In the genomic region with DNA sequence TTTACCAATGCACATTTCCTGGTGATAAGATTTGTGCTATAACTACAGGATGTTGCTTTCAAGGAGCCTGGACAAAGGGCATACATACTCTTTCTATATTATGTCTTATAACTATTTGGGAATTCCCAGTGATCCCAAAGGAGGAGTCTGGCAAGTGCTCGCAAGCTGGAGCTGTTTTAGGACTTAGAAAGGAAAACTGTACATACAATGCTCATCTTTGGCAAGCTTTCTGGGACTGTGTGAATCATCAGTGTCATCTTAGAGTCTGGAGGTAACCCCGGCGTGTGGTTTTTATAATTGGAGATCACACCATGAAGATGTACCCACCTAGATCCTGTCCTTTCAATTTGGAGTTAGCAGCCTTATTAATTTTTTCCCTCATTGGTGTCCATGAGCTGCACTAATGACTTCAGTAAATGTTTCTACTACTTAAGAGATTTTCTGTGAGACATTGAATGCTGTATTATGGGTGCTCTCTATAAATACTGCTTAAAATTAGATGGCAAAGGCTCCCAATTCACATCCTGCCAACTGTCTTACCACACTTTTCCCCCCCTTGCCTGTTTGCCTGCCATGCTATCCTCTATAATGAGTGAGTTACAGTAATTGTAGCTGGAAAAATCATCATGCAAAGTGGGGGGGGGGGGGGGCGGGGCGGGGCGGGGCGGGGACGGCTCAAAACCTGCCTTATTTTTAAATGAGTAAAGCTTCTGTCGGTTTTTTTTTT, we compare ENCODE assay signal across 8 mouse cellular contexts.
DNase-seq lines count a peak whose midpoint lies in the region; ATAC-seq and TF ChIP-seq lines count a peak whose summit lies in the region.

No protein-coding gene starts in this region.

- WGBS in heart, embryonic 12.5 days: 28% methylated on average over 9 of the region's 9 CpGs
- WGBS in hindbrain, embryonic 12.5 days: 26% methylated on average over 9 of the region's 9 CpGs
- 53% methylated on average over 5 of the region's 9 CpGs for whole genome bisulfite sequencing in midbrain, embryonic 11.5 days

- no peaks in the 10 kb centered on the region for H3K36me3 ChIP-seq in heart, embryonic 12.5 days
- H3K36me3 ChIP-seq in MEL (ENCODE audit: control insufficient read depth in 1 of 2, insufficient read depth in 2 of 2, low read length in 2 of 2): peaks cover 0 to 4% of the 10 kb centered on the region in 2 experiments; a peak in 2 of 4 replicates
- no peaks in the 10 kb centered on the region for H3K36me3 ChIP-seq in hindbrain, embryonic 12.5 days
- H3K36me3 ChIP-seq in midbrain, embryonic 11.5 days (ENCODE audit: control insufficient read depth, insufficient read depth, low read length): no peaks in the 10 kb centered on the region

- no peaks in the 10 kb centered on the region for H3K79me2 ChIP-seq in MEL (ENCODE audit: control insufficient read depth, insufficient read depth, low read length, poor library complexity)

- no peak overlapping the region for H3K27ac ChIP-seq in heart, embryonic 12.5 days (ENCODE audit: poor library complexity, severe bottlenecking)
- no peak overlapping the region for H3K27ac ChIP-seq in MEL (ENCODE audit: control insufficient read depth, low read depth, low read length)
- H3K27ac ChIP-seq in hindbrain, embryonic 12.5 days: no peak overlapping the region
- no peak overlapping the region for H3K27ac ChIP-seq in midbrain, embryonic 11.5 days (ENCODE audit: low read depth, low read length)

- no peak for ATAC-seq in heart, embryonic 12.5 days (ENCODE audit: insufficient number of reproducible peaks, low FRiP score)
- 0 out of 2 replicates have a peak, but pooled peaks have one; percentile 39 for ATAC-seq in hindbrain, embryonic 12.5 days (ENCODE audit: low FRiP score)
- 0 out of 2 replicates have a peak, but pooled peaks have one; percentile 3 for ATAC-seq in midbrain, embryonic 11.5 days (ENCODE audit: low FRiP score)

- H3K27me3 ChIP-seq in heart, embryonic 12.5 days (replicated peaks): no peaks in the 10 kb centered on the region
- no peaks in the 10 kb centered on the region for H3K27me3 ChIP-seq in MEL (ENCODE audit: control insufficient read depth in 1 of 2, insufficient read depth in 2 of 2, low read length in 2 of 2)
- no peaks in the 10 kb centered on the region for H3K27me3 ChIP-seq in hindbrain, embryonic 12.5 days
- H3K27me3 ChIP-seq in midbrain, embryonic 11.5 days (ENCODE audit: control insufficient read depth, insufficient read depth, low read length): no peaks in the 10 kb centered on the region

- TF ChIP-seq POLR2A in MEL (IDR thresholded peaks at IDR 0.05; ENCODE audit: control insufficient read depth in 1 of 2, insufficient read depth in 1 of 2, low read depth in 1 of 2, low read length in 2 of 2, poor library complexity in 1 of 2): no peak

- H3K4me2 ChIP-seq in heart, embryonic 12.5 days: peak overlapping the region; percentile 77
- H3K4me2 ChIP-seq in hindbrain, embryonic 12.5 days (replicated peaks): peak overlapping the region; percentile 56
- H3K4me2 ChIP-seq in midbrain, embryonic 11.5 days: peak overlapping the region; percentile 58

- no peak for TF ChIP-seq RAD21 in MEL (IDR thresholded peaks at IDR 0.05; ENCODE audit: low read depth, low read length)

- H3K9me3 ChIP-seq in heart, embryonic 12.5 days (replicated peaks): no peaks in the 10 kb centered on the region
- H3K9me3 ChIP-seq in MEL (replicated peaks; ENCODE audit: insufficient read depth, low read length): no peaks in the 10 kb centered on the region
- H3K9me3 ChIP-seq in hindbrain, embryonic 12.5 days (replicated peaks): no peaks in the 10 kb centered on the region
- no peaks in the 10 kb centered on the region for H3K9me3 ChIP-seq in midbrain, embryonic 11.5 days (ENCODE audit: control insufficient read depth, low read length)

- no peak for TF ChIP-seq CTCF in MEL (IDR thresholded peaks at IDR 0.05 in 2 of 3, conservative IDR thresholded peaks at IDR 0.05 in 1 of 3; ENCODE audit: control insufficient read depth in 1 of 3, insufficient read depth in 1 of 3, low read depth in 2 of 3, low read length in 3 of 3, poor library complexity in 1 of 3, severe bottlenecking in 1 of 3)

- no peak for DNase-seq in heart, adult 8-10 months (ENCODE audit: low spot score)
- peak; percentile 23 for DNase-seq in MEL (ENCODE audit: low read depth, low spot score)
- DNase-seq in midbrain, embryonic 11.5 days (ENCODE audit: low spot score, missing footprints): peak; percentile 86
- DNase-seq in urinary bladder, postnatal 36 days (ENCODE audit: low spot score in 2 of 2): no peak
- DNase-seq in adrenal gland, adult 2 months: no peak
- DNase-seq in lung, postnatal 36 days: no peak

- peaks cover 5% of the 10 kb centered on the region; the same call in 1 of the 2 replicates for H3K4me1 ChIP-seq in heart, embryonic 12.5 days (replicated peaks)
- H3K4me1 ChIP-seq in MEL (ENCODE audit: control insufficient read depth in 1 of 2, insufficient read depth in 2 of 2, low read length in 2 of 2): peaks cover 0 to 8% of the 10 kb centered on the region in 2 experiments; a peak in 2 of 4 replicates
- H3K4me1 ChIP-seq in hindbrain, embryonic 12.5 days: no peaks in the 10 kb centered on the region
- no peaks in the 10 kb centered on the region; the same call in 1 of the 2 replicates for H3K4me1 ChIP-seq in midbrain, embryonic 11.5 days (ENCODE audit: control insufficient read depth, insufficient read depth, low read length)

- H3K9ac ChIP-seq in heart, embryonic 12.5 days: peak overlapping the region; percentile 56
- H3K9ac ChIP-seq in MEL (ENCODE audit: control insufficient read depth, low read depth, low read length, poor library complexity, severe bottlenecking): peak overlapping the region; percentile 23; the same call in 1 of the 2 replicates
- no peak overlapping the region for H3K9ac ChIP-seq in hindbrain, embryonic 12.5 days
- H3K9ac ChIP-seq in midbrain, embryonic 11.5 days (ENCODE audit: low read length): peak overlapping the region; percentile 54

- TF ChIP-seq EP300 in MEL (IDR thresholded peaks at IDR 0.05; ENCODE audit: low read depth in 1 of 2, low read length in 2 of 2): no peak

- H3K4me3 ChIP-seq in heart, embryonic 12.5 days: peak overlapping the region; percentile 53
- H3K4me3 ChIP-seq in MEL (ENCODE audit: control insufficient read depth in 1 of 2, insufficient read depth in 1 of 2, low read depth in 2 of 2, low read length in 2 of 2): peak overlapping the region; percentile 68 to 82; a peak in 3 of 4 replicates
- peak overlapping the region; percentile 26 for H3K4me3 ChIP-seq in hindbrain, embryonic 12.5 days
- peak overlapping the region; percentile 36 for H3K4me3 ChIP-seq in midbrain, embryonic 11.5 days (ENCODE audit: low read depth, low read length)

TF ChIP-seq in MEL, 35 proteins besides CTCF, POLR2A, EP300 and RAD21:
- TF ChIP-seq UBTF (IDR thresholded peaks at IDR 0.05; ENCODE audit: borderline replicate concordance, insufficient read depth, low read depth, low read length) (no peak), USF2 (IDR thresholded peaks at IDR 0.05; ENCODE audit: borderline replicate concordance in 1 of 2, insufficient read depth in 1 of 2, low read depth in 1 of 2, low read length in 2 of 2) (no peak), MAFK (IDR thresholded peaks at IDR 0.05; ENCODE audit: borderline replicate concordance, low read depth, low read length) (no peak), GABPA (IDR thresholded peaks at IDR 0.05; ENCODE audit: low read depth, low read length) (no peak), ETS1 (IDR thresholded peaks at IDR 0.05; ENCODE audit: low read depth, low read length) (no peak), GATA1 (IDR thresholded peaks at IDR 0.05; ENCODE audit: low read depth, low read length) (no peak), USF1 (IDR thresholded peaks at IDR 0.05; ENCODE audit: low read depth, low read length) (no peak), ELF1 (IDR thresholded peaks at IDR 0.05; ENCODE audit: low read depth, low read length) (no peak), POLR2AphosphoS5 (IDR thresholded peaks at IDR 0.05; ENCODE audit: borderline replicate concordance, low read depth, low read length) (no peak), ZKSCAN1 (IDR thresholded peaks at IDR 0.05; ENCODE audit: low read depth, low read length) (no peak), ZC3H11A (IDR thresholded peaks at IDR 0.05; ENCODE audit: low read depth, low read length) (no peak), MAX (IDR thresholded peaks at IDR 0.05; ENCODE audit: low read length) (no peak), NRF1 (IDR thresholded peaks at IDR 0.05; ENCODE audit: insufficient read depth, low read depth, low read length, poor library complexity, severe bottlenecking) (no peak), MXI1 (IDR thresholded peaks at IDR 0.05; ENCODE audit: low read depth, low read length) (no peak), TCF12 (IDR thresholded peaks at IDR 0.05; ENCODE audit: low read depth, low read length) (no peak), SMC3 (IDR thresholded peaks at IDR 0.05; ENCODE audit: low read depth, low read length) (no peak), MYB (IDR thresholded peaks at IDR 0.05; ENCODE audit: low read depth, low read length) (no peak), POLR2AphosphoS2 (IDR thresholded peaks at IDR 0.05; ENCODE audit: low read length) (no peak)

Comparison
In these comparisons a context has a peak if more than half of its experiments do, and no peak if none do; other contexts are left out.
1. DNase-seq: peak in MEL (single experiment) and midbrain, embryonic 11.5 days (single experiment); none in heart, adult 8-10 months (single experiment), urinary bladder, postnatal 36 days (0 of 2), adrenal gland, adult 2 months (single experiment) and lung, postnatal 36 days (single experiment).
2. Peak in every context shown above with its lines, with median percentiles within 50 percentile points of each other: H3K4me2 ChIP-seq and H3K4me3 ChIP-seq.